12 mouse cellular contexts compared by ENCODE assay signal in genomic region chr15:97001416-97001815, GRCm38 (mm10). TPM values are rescaled to one million over a fixed set of nuclear protein-coding genes. Genes with fewer than 3 reads are reported as not detected.
DNase-seq lines count a peak whose midpoint lies in the region; ATAC-seq lines count a peak whose summit lies in the region.
"Had no signal": no experiment of that assay in that cellular context is flagged by ENCODE, and none has a peak within 500 bp of the region (broad histone marks: within the 10 kb centered on the region; RNA-seq: fewer than 3 reads in every experiment).

No protein-coding gene starts in this region.

- H3K9me3 ChIP-seq in kidney, embryonic 15.5 days (replicated peaks): no peaks in the 10 kb centered on the region
- no peaks in the 10 kb centered on the region for H3K9me3 ChIP-seq in lung, embryonic 16.5 days (ENCODE audit: control insufficient read depth, low read length)
- H3K9me3 ChIP-seq: midbrain, embryonic 13.5 days had no signal

- H3K4me2 ChIP-seq in kidney, embryonic 15.5 days: no peak overlapping the region
- H3K4me2 ChIP-seq in lung, embryonic 16.5 days (ENCODE audit: low read depth, low read length): no peak overlapping the region
- H3K4me2 ChIP-seq: midbrain, embryonic 13.5 days had no signal

- WGBS in kidney, embryonic 15.5 days: 39% methylated on average over 12 of the region's 12 CpGs
- WGBS in lung, embryonic 16.5 days: 37% methylated on average over 12 of the region's 12 CpGs

- H3K4me3 ChIP-seq in kidney, embryonic 15.5 days (replicated peaks): no peak overlapping the region
- no peak overlapping the region for H3K4me3 ChIP-seq in lung, embryonic 16.5 days (ENCODE audit: low read length)
- H3K4me3 ChIP-seq: layer of hippocampus, adult 2 months; midbrain, embryonic 13.5 days had no signal

- H3K27me3 ChIP-seq in kidney, embryonic 15.5 days: no peaks in the 10 kb centered on the region
- no peaks in the 10 kb centered on the region for H3K27me3 ChIP-seq in lung, embryonic 16.5 days (ENCODE audit: control insufficient read depth, insufficient read depth, low read depth, low read length)
- H3K27me3 ChIP-seq: midbrain, embryonic 13.5 days had no signal

- no peak for DNase-seq in kidney, adult 11 months
- DNase-seq in embryo, embryonic 9.5 days (ENCODE audit: extremely low spot score): peak; percentile 29
- peak; percentile 24 for DNase-seq in gastrocnemius, postnatal 25 days
- no peak for DNase-seq in thymus, postnatal 25 days
- no peak for DNase-seq in left cerebral cortex, adult 11 months (ENCODE audit: low spot score)
- DNase-seq in left cerebral cortex, postnatal 4 days: no peak
- DNase-seq: thymus, postnatal 4 days had no signal

- peak overlapping the region; percentile 86 for H3K27ac ChIP-seq in kidney, embryonic 15.5 days
- peak overlapping the region; percentile 81 for H3K27ac ChIP-seq in lung, embryonic 16.5 days (ENCODE audit: low read length)
- H3K27ac ChIP-seq: layer of hippocampus, adult 2 months; midbrain, embryonic 13.5 days had no signal

- intact Hi-C loops in left cerebral cortex, postnatal 4 days (cut with DNase I): no loop called here

- H3K4me1 ChIP-seq in kidney, embryonic 15.5 days: peaks cover 38% of the 10 kb centered on the region
- peaks cover 33% of the 10 kb centered on the region for H3K4me1 ChIP-seq in lung, embryonic 16.5 days (replicated peaks; ENCODE audit: control insufficient read depth, insufficient read depth, low read length)
- H3K4me1 ChIP-seq: midbrain, embryonic 13.5 days had no signal

- H3K9ac ChIP-seq in kidney, embryonic 15.5 days: no peak overlapping the region
- H3K9ac ChIP-seq in lung, embryonic 16.5 days (ENCODE audit: low read length): no peak overlapping the region
- H3K9ac ChIP-seq: midbrain, embryonic 13.5 days had no signal

- ATAC-seq in kidney, embryonic 15.5 days (replicated peaks; ENCODE audit: low FRiP score): no peak
- no peak for ATAC-seq in lung, embryonic 16.5 days (ENCODE audit: low read depth)
- ATAC-seq: midbrain, embryonic 13.5 days had no signal

- peaks cover 33% of the 10 kb centered on the region for H3K36me3 ChIP-seq in kidney, embryonic 15.5 days
- H3K36me3 ChIP-seq in lung, embryonic 16.5 days (ENCODE audit: control insufficient read depth, insufficient read depth, low read length): peaks cover 6% of the 10 kb centered on the region; the same call in 1 of the 2 replicates
- H3K36me3 ChIP-seq: midbrain, embryonic 13.5 days had no signal

RNA-seq across cellular contexts. Expression of gene Slc38a4, which starts 54.3 kb away (rescaled TPM):
- 72.7 and 76.0 TPM in 2 replicates for polyA plus RNA-seq in kidney, embryonic 15.5 days (2015; fragmentation: Nextera tagmentation; extraction: Ambion mirVana)
- total RNA-seq in gastrocnemius, postnatal 25 days (2021): 100 to 1,000 TPM in 1 of 2 experiments, 10 to 100 TPM in 1; 95.2 to 190 TPM
- polyA plus RNA-seq in lung, embryonic 16.5 days (2015; fragmentation: Nextera tagmentation; extraction: Ambion mirVana): 57.0 and 64.8 TPM in 2 replicates
- 1 to 10 TPM; 2.8 to 3.1 TPM for total RNA-seq in left cerebral cortex, postnatal 4 days (2021)
- total RNA-seq: MEL had no signal

Comparison
In these comparisons a context has a peak if more than half of its experiments do, and no peak if none do; other contexts are left out.
1. DNase-seq: peak in embryo, embryonic 9.5 days (single experiment) and gastrocnemius, postnatal 25 days (single experiment); none in kidney, adult 11 months (single experiment), thymus, postnatal 25 days (single experiment), left cerebral cortex, adult 11 months (single experiment) and left cerebral cortex, postnatal 4 days (single experiment).
2. RNA of gene Slc38a4, which starts 54.3 kb away (total RNA-seq): 95.2 to 190 TPM in gastrocnemius, postnatal 25 days; 2.8 to 3.1 TPM in left cerebral cortex, postnatal 4 days; every median in the first group is over 10 times any median in the second.